Mouse (Mus musculus) brown adipose tissue, adult 24 weeks (tissue): Measurements from ENCODE around the gene Smad6. TPM values are rescaled to one million over a fixed set of nuclear protein-coding genes. Genes with fewer than 3 reads are reported as not detected.

Experiments
- H3K27ac ChIP-seq: fragments of 200-500 bp; replicated peaks from 2 replicates; pipeline ENCODE4 v1.5.1; 2012; ENCODE audit warnings: low read depth, mild to moderate bottlenecking, low read length
- H3K4me1 ChIP-seq: fragments of 200-500 bp; 2 replicates; pipeline ENCODE4 v1.6.1; 2012; ENCODE audit warnings: low read length, mixed read lengths; ENCODE audit not compliant: control insufficient read depth, insufficient read depth, insufficient read length
- H3K4me3 ChIP-seq: fragments of 200-500 bp; 2 replicates; pipeline ENCODE4 v1.5.1; 2012; ENCODE audit warnings: low read depth, mild to moderate bottlenecking, low read length, moderate library complexity; ENCODE audit not compliant: insufficient read depth
- polyA plus RNA-seq: library from polyadenylated mRNA; stranded (reverse); fragments of >200 nt; gene quantifications from 2 replicates; pipeline ENCODE4 v1.2.4, GENCODE M21; 2012; ENCODE audit not compliant: missing spikeins, insufficient read depth, insufficient read length

Gene Smad6
- 5.3 and 14.8 TPM in 2 replicates for polyA plus RNA-seq

- H3K27ac ChIP-seq = peak within 1 kb of the TSS; percentile 58
- peak within 1 kb of the TSS; percentile 83 for H3K4me3 ChIP-seq
- peaks cover 11% of the 10 kb centered on the region for H3K4me1 ChIP-seq
These were observed at the start of gene Smad6 for GRCm38 (mm10) chr9:64021853-64022561. Smad6 (minus strand) TSS chr9:64022059.

GRCm38 (mm10) chr9:64070674-64071073, 48.8 kb upstream of the Smad6 start:
- no peak overlapping the region for H3K27ac ChIP-seq
- peaks cover 4% of the 10 kb centered on the region; the same call in 1 of the 2 replicates for H3K4me1 ChIP-seq
- H3K4me3 ChIP-seq = no peak overlapping the region

- Histone ChIP-seq H3K4me1 (peaks cover 4% of the 10 kb centered on the region; the same call in 1 of the 2 replicates), H3K4me3 (no peak overlapping the region), H3K27ac (no peak overlapping the region)
These were observed 47.3 kb upstream of the Smad6 start for GRCm38 (mm10) chr9:64069131-64069530.

GRCm38 (mm10) chr9:64068571-64068970, 46.7 kb upstream of the Smad6 start:
- Histone ChIP-seq H3K4me3 (no peak overlapping the region), H3K27ac (no peak overlapping the region), H3K4me1 (peaks cover 4% of the 10 kb centered on the region; the same call in 1 of the 2 replicates)

GRCm38 (mm10) chr9:64067787-64068186, 45.9 kb upstream of the Smad6 start:
- Histone ChIP-seq H3K4me3 (no peak overlapping the region), H3K27ac (no peak overlapping the region), H3K4me1 (peaks cover 4% of the 10 kb centered on the region; the same call in 1 of the 2 replicates)

- H3K27ac ChIP-seq = no peak overlapping the region
- H3K4me1 ChIP-seq = no peaks in the 10 kb centered on the region; the same call in 1 of the 2 replicates
- H3K4me3 ChIP-seq = peak overlapping the region; percentile 31
These were observed 38.2 kb upstream of the Smad6 start for GRCm38 (mm10) chr9:64060033-64060539.

GRCm38 (mm10) chr9:64057903-64058650, 36.2 kb upstream of the Smad6 start:
- Histone ChIP-seq H3K27ac (no peak overlapping the region), H3K4me3 (no peak overlapping the region), H3K4me1 (no peaks in the 10 kb centered on the region; the same call in 1 of the 2 replicates)

- H3K27ac ChIP-seq = no peak overlapping the region
- H3K4me3 ChIP-seq = no peak overlapping the region
- H3K4me1 ChIP-seq = peaks cover 7% of the 10 kb centered on the region
These were observed 33.3 kb upstream of the Smad6 start for GRCm38 (mm10) chr9:64055162-64055561.

GRCm38 (mm10) chr9:64053786-64054185, 31.9 kb upstream of the Smad6 start:
- Histone ChIP-seq H3K4me3 (no peak overlapping the region), H3K4me1 (peaks cover 9% of the 10 kb centered on the region; the same call in 1 of the 2 replicates), H3K27ac (no peak overlapping the region)

GRCm38 (mm10) chr9:64051241-64051640, 29.4 kb upstream of the Smad6 start:
- H3K4me1 ChIP-seq = peaks cover 9% of the 10 kb centered on the region; the same call in 1 of the 2 replicates
- no peak overlapping the region for H3K4me3 ChIP-seq
- H3K27ac ChIP-seq = 0 out of 2 replicates have a peak overlapping the region, but pooled peaks have one; percentile 4

GRCm38 (mm10) chr9:64050513-64051065, 28.7 kb upstream of the Smad6 start:
- Histone ChIP-seq H3K27ac (peak overlapping the region; percentile 4; the same call in 1 of the 2 replicates), H3K4me3 (no peak overlapping the region)

GRCm38 (mm10) chr9:64049471-64050380, 27.9 kb upstream of the Smad6 start:
- H3K4me1 ChIP-seq = peaks cover 9% of the 10 kb centered on the region; the same call in 1 of the 2 replicates
- peak overlapping the region; percentile 57 for H3K4me3 ChIP-seq
- peak overlapping the region; percentile 45 for H3K27ac ChIP-seq

More at GRCm38 (mm10) chr9:64050513-64051065, 28.7 kb upstream of the Smad6 start:
- peaks cover 9% of the 10 kb centered on the region; the same call in 1 of the 2 replicates for H3K4me1 ChIP-seq

GRCm38 (mm10) chr9:64045117-64045890, 23.4 kb upstream of the Smad6 start:
- peaks cover 3% of the 10 kb centered on the region; the same call in 1 of the 2 replicates for H3K4me1 ChIP-seq
- no peak overlapping the region for H3K27ac ChIP-seq

More at GRCm38 (mm10) chr9:64045117-64045890, 23.4 kb upstream of the Smad6 start:
- no peak overlapping the region for H3K4me3 ChIP-seq
